Mouse (Mus musculus) G1E (cell line): Measurements from ENCODE around the gene Gcn1l1.

ENCODE experiments used
- CTCF ChIP-seq: IDR thresholded peaks from 2 replicates; pipeline ENCODE4 v1.5.1; 2012; ENCODE audit warnings: low read depth, low read length, inconsistent platforms, mixed read lengths
- GATA1 ChIP-seq: IDR thresholded peaks from 2 replicates; pipeline ENCODE4 v1.6.1; 2012; ENCODE audit warnings: borderline replicate concordance, low read length, inconsistent platforms, mixed read lengths
- TAL1 ChIP-seq: conservative IDR thresholded peaks from 2 replicates; pipeline ENCODE4 v1.6.1; 2012; ENCODE audit warnings: low read depth, low read length, inconsistent platforms, mixed read lengths

DNA sequence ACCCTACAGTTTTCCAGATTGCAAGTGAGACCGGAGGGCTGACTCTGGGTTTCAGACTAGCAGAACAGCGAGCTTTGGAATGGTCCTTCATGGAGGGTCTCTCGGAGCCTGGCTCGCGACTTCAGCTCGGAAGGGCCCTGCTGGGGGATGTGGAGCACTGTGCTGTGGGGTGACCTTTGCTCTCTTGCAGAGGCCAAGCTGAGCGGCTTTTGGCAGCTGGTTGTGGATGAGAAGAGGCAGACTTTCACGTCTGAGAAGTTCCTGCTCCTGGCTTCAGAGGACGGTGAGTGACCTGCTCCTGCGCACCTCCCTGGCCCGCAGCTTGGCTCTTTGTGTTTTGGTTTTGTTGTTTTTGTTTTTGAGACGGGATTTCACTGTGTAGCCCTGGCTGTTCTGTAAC, 20.6 kb downstream of the Gcn1l1 start:
- TF ChIP-seq CTCF (no peak), GATA1 (no peak), TAL1 (no peak)
